Mouse (Mus musculus) bone marrow, adult 2 months (tissue): ENCODE data around the gene Zbtb8b. TPM values are rescaled to one million over a fixed set of nuclear protein-coding genes. Genes with fewer than 3 reads are reported as not detected.
"Not testable (repeated sequence)": the region's sequence is repeated elsewhere in the genome, so short reads cannot be mapped to it uniquely, and the experiment has no call there.

ENCODE experiments used
- H3K27ac ChIP-seq: fragments of 200-500 bp; 2 replicates; pipeline ENCODE4 v1.5.1; 2012; ENCODE audit warnings: low read depth, mild to moderate bottlenecking, control low read depth, inconsistent platforms, low read length; ENCODE audit not compliant: control insufficient read depth, poor library complexity, insufficient read depth
- H3K4me1 ChIP-seq: fragments of 200-500 bp; 2 replicates; pipeline ENCODE4 v1.6.1; 2011; ENCODE audit warnings: low read length; ENCODE audit not compliant: control insufficient read depth, insufficient read depth
- H3K4me3 ChIP-seq: fragments of 200-500 bp; replicated peaks from 2 replicates; pipeline ENCODE3; 2011; ENCODE audit warnings: mild to moderate bottlenecking, low read depth, low read length, control low read depth; ENCODE audit not compliant: control insufficient read depth
- CTCF ChIP-seq: fragments of 200-500 bp; IDR thresholded peaks from 2 replicates; pipeline ENCODE4 v1.5.1; 2011; ENCODE audit warnings: low read length, control low read depth; ENCODE audit not compliant: control insufficient read depth, insufficient read depth
- POLR2A ChIP-seq: fragments of 200-500 bp; IDR thresholded peaks from 2 replicates; pipeline ENCODE4 v1.6.1; 2011; ENCODE audit warnings: low read depth, mild to moderate bottlenecking, control low read depth, low read length, borderline replicate concordance; ENCODE audit not compliant: control insufficient read depth
- WGBS: fragments of 180-500 bp; shearing (Covaris S2); methylation state at CpG from one replicate; pipeline ENCODE4 v1.1.7; 2018; 5-methylcytosine and 5-hydroxymethylcytosine counted together
- polyA plus RNA-seq: library from polyadenylated mRNA; stranded (reverse); fragments of >200 nt; gene quantifications from 2 replicates; pipeline ENCODE4 v1.2.4, GENCODE M21; 2011; ENCODE audit warnings: low replicate concordance; ENCODE audit not compliant: missing spikeins, insufficient read depth, insufficient read length

Gene Zbtb8b
- polyA plus RNA-seq, 1 experiment: not detected

DNA sequence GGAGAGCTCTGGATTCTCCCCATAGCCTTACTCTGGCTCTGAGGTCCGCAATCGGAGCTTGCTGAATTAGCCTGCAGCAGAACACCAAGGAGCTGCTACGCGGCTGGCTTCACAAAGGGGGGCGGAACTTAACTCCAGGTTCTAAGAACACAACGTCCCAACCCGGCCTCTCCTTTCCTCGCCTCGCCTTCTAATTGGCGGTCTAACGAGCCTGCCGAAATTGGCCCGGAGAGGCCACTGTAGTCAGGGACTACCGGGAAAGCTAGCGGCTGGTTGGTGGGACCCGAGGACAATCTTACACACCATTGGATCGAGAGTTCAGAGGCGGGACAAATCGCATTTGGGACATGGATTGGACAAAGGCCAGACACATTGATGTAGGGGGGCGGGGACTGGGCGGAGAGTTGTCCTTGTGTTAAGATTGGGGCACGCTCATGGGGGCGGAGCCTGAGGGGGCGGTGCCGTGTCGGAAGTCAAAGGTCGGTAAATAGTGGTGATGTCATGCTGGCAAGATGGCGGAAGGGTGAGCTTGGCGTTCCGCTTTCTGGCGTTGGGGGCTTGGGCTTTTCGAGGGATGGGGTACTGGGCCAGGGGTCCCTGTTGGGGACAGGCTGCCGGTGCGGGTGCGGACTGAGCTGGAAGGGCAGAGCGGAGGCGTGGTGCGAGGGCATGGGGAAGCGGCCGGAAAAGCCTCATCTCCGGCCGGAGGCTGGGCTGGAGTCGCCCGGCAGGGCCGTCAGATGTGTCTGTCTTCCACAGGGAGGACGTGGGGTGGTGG is 20.7 kb upstream of the Zbtb8b start, which contains the start of gene Bsdc1:
Gene Bsdc1 (plus strand): TSS at position 399 of the 778 bp plus-strand sequence.
- H3K27ac ChIP-seq: peak within 1 kb of the TSS; percentile 96
- H3K4me1 ChIP-seq: peaks cover 7% of the 10 kb centered on the region; the same call in 1 of the 2 replicates
- TF ChIP-seq CTCF: peak; percentile 20; the same call in 1 of the 2 replicates
- TF ChIP-seq POLR2A: peak; percentile 91
- H3K4me3 ChIP-seq: peak within 1 kb of the TSS; percentile 91
- WGBS: under 1% methylated on average over 46 of the region's 46 CpGs

GRCm38 (mm10) chr4:129460827-129461182 is 20.2 kb upstream of the Zbtb8b start:
- WGBS: under 1% methylated on average over 4 of the region's 4 CpGs
- peak overlapping the region; percentile 61 for H3K4me3 ChIP-seq

GRCm38 (mm10) chr4:129459726-129460125 is 19.1 kb upstream of the Zbtb8b start:
- Histone ChIP-seq H3K4me3 (no peak overlapping the region), H3K4me1 (peaks cover 7% of the 10 kb centered on the region), H3K27ac (no peak overlapping the region)
- TF ChIP-seq POLR2A (no peak), CTCF (no peak)
- 74% methylated on average over 3 of the region's 3 CpGs for WGBS

More at GRCm38 (mm10) chr4:129460827-129461182, 20.2 kb upstream of the Zbtb8b start:
- Histone ChIP-seq H3K4me1 (peaks cover 7% of the 10 kb centered on the region; the same call in 1 of the 2 replicates), H3K27ac (peak overlapping the region; percentile 46)
- no peak for TF ChIP-seq POLR2A
- no peak for TF ChIP-seq CTCF

DNA sequence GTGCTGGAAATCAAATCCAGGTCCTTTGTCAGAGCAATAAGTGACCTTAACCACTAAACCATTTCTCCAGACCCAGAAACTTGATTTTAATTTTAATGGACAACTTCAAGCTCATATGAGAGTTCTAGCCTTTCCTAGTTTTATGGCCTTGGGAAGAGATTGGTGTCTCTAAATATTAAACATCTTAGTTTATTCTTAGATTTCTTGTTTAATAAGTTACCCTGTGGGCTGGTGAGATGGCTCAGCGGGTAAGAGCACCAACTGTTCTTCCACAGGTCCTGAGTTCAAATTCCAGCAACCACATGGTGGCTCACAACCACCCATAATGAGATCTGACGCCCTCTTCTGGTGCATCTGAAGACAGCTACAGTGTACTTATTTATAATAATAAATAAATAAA is 16.7 kb upstream of the Zbtb8b start:
- H3K4me3 ChIP-seq, H3K4me1 ChIP-seq, H3K27ac ChIP-seq: not testable (repeated sequence)
- WGBS: 73% methylated on average over 2 of the region's 2 CpGs

DNA sequence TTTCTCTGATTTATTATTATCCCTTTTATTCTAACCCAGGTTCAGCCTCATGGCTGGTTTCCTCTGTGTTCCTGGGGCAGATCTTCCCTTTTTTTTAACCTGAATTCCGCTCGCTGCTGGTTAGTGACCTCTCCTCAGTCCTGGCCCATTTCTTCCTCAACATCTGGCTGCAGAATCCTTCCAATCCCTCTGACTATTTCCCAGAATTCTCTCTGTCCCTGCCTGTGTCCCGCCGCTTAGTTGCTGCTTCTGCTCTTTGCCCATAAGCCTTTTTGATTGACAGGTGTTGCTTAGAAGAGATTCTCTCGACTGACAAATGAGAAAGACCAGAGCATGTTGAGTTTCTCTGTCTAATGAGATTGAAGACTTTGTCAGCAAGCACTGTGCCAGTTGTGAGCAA is 15.5 kb upstream of the Zbtb8b start:
- H3K4me1 ChIP-seq: peaks cover 1% of the 10 kb centered on the region
- H3K4me3 ChIP-seq: no peak overlapping the region
- no peak for TF ChIP-seq CTCF
- TF ChIP-seq POLR2A: no peak
- H3K27ac ChIP-seq: no peak overlapping the region
- 72% methylated on average over 5 of the region's 5 CpGs for WGBS

- TF ChIP-seq CTCF (peak; percentile 55; the same call in 1 of the 2 replicates), POLR2A (no peak)
These were observed 14.6 kb upstream of the Zbtb8b start for GRCm38 (mm10) chr4:129455265-129455664.

DNA sequence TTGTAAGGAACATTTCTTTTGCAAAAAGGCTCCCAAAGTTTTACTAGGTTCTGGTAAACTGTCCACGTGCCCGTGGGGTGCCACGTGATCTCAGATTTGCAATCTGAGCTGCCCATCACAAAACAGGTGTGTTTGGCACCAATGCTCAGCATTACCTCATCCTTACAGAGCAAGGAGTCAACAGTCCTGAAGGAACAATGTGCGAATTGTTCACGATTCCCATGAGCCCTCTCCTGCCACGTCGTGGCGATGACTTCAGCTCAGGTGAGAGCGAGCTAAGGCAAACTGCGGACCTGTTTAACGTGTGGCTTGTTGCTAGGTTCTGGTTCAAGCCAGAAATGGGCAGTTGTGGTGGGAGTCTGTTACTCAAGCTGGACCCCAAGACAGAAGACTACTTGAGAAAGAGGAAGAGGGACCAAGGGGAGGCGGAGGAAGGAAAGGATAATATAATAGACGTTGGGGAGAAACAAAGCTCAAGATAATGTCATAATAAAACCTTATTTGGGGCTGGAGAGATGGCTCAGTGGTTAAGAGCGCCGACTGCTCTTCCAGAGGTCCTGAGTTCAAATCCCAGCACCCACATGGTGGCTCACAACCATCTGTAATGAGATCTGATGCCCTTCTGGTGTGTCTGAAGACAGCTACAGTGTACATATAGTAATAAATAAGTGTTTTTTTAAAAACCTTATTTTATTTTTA is 11.0 kb upstream of the Zbtb8b start:
- TF ChIP-seq CTCF (no peak), POLR2A (no peak)
- Histone ChIP-seq H3K27ac (no peak overlapping the region), H3K4me1 (no peaks in the 10 kb centered on the region; the same call in 1 of the 2 replicates), H3K4me3 (no peak overlapping the region)
- WGBS: 61% methylated on average over 15 of the region's 15 CpGs

More at GRCm38 (mm10) chr4:129455265-129455664, 14.6 kb upstream of the Zbtb8b start:
- H3K4me3 ChIP-seq: no peak overlapping the region
- H3K4me1 ChIP-seq: no peaks in the 10 kb centered on the region; the same call in 1 of the 2 replicates
- no peak overlapping the region for H3K27ac ChIP-seq
- WGBS: 2% methylated on average over 5 of the region's 5 CpGs

- Histone ChIP-seq H3K4me1 (no peaks in the 10 kb centered on the region; the same call in 1 of the 2 replicates), H3K4me3 (no peak overlapping the region), H3K27ac (no peak overlapping the region)
- TF ChIP-seq POLR2A (no peak), CTCF (no peak)
- 48% methylated on average over 2 of the region's 2 CpGs for WGBS
These were observed 10.2 kb upstream of the Zbtb8b start for GRCm38 (mm10) chr4:129450851-129451250.
